Mouse (Mus musculus) myocyte (in vitro differentiated cells): ENCODE measurements at regions not wholly inside any gene's neighbourhood (a gene's known extent, or its start where the extent isn't known, plus 50 kb on each side); places are given as distances from the start of the nearest gene placed in this dataset.

ENCODE experiments used
- CEBPB ChIP-seq: IDR thresholded peaks from 2 replicates; pipeline ENCODE4 v1.6.1; 2011; ENCODE audit warnings: mild to moderate bottlenecking, moderate library complexity; ENCODE audit not compliant: poor library complexity, insufficient read depth, severe bottlenecking
- E2F4 ChIP-seq: IDR thresholded peaks from one replicate; pipeline ENCODE4 v1.6.1; 2011; ENCODE audit warnings: mild to moderate bottlenecking, control low read depth, moderate library complexity; ENCODE audit not compliant: insufficient read depth
- MAX ChIP-seq: IDR thresholded peaks from one replicate; pipeline ENCODE4 v1.6.1; 2011; ENCODE audit warnings: low read depth, mild to moderate bottlenecking, control low read depth
- MYOD1 ChIP-seq, 3 experiments: IDR thresholded peaks; one replicate each; pipeline ENCODE4 v1.6.1; 2011; ENCODE audit warnings: control low read depth in 2 of 3, low read depth in 2 of 3, mild to moderate bottlenecking in 2 of 3, moderate library complexity in 1 of 3; ENCODE audit not compliant: insufficient read length in 2 of 3, control insufficient read depth in 1 of 3
- MYOG ChIP-seq, 3 experiments: IDR thresholded peaks; one replicate each; pipeline ENCODE4 v1.6.1; 2011; ENCODE audit warnings: control low read depth in 2 of 3, low read depth in 2 of 3, mild to moderate bottlenecking in 2 of 3; ENCODE audit not compliant: insufficient read length in 2 of 3, control insufficient read depth in 1 of 3, insufficient read depth in 1 of 3
- POLR2A ChIP-seq: IDR thresholded peaks from one replicate; pipeline ENCODE4 v1.6.1; 2011; ENCODE audit warnings: low read depth, mild to moderate bottlenecking, control low read depth, moderate library complexity; ENCODE audit not compliant: insufficient read length
- POLR2AphosphoS2 ChIP-seq: IDR thresholded peaks from one replicate; pipeline ENCODE4 v1.6.1; 2011; ENCODE audit warnings: low read depth, control low read depth; ENCODE audit not compliant: insufficient read length
- REST ChIP-seq: IDR thresholded peaks from one replicate; pipeline ENCODE4 v1.6.1; 2011; ENCODE audit warnings: mild to moderate bottlenecking, control low read depth, moderate library complexity; ENCODE audit not compliant: insufficient read depth, insufficient read length
- SRF ChIP-seq: IDR thresholded peaks from one replicate; pipeline ENCODE4 v1.6.1; 2011; ENCODE audit warnings: low read depth; ENCODE audit not compliant: control insufficient read depth, insufficient read length
- TCF12 ChIP-seq: IDR thresholded peaks from one replicate; pipeline ENCODE4 v1.6.1; 2011; ENCODE audit warnings: mild to moderate bottlenecking, control low read depth; ENCODE audit not compliant: poor library complexity, insufficient read depth, severe bottlenecking
- TCF3 ChIP-seq: IDR thresholded peaks from one replicate; pipeline ENCODE4 v1.6.1; 2011; ENCODE audit warnings: low read depth, control low read depth; ENCODE audit not compliant: insufficient read length

DNA sequence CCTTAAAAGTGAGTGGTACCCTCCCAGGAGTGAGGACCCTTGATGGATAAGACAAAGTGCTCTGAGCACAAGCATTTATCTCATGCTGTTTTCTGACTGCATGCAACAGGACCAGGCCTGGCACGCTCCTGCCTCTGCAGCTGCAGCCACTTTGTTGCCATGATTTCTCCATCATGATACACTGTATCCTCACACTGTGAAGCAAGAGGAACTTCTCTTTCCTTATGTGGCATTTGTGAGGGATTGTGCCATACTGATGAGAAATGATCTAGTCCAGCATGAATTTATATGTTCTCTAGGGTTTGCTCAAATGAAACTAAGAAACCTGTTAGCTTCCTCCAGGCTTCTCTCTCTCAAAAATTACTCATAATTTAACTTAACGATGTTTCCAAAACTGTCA is 380.2 kb upstream of the Trib2 start:
- no peak for TF ChIP-seq TCF12
- no peak for TF ChIP-seq POLR2A
- no peak for TF ChIP-seq CEBPB
- TF ChIP-seq E2F4, result no peak
- no peak for TF ChIP-seq POLR2AphosphoS2
- no peak for TF ChIP-seq SRF
- no peak for TF ChIP-seq MYOG (IDR thresholded peaks at IDR 0.05; ENCODE audit: control insufficient read depth in 1 of 3, insufficient read depth in 1 of 3, insufficient read length in 2 of 3, low read depth in 2 of 3)
- no peak for TF ChIP-seq MYOD1 (IDR thresholded peaks at IDR 0.05; ENCODE audit: control insufficient read depth in 1 of 3, insufficient read length in 2 of 3, low read depth in 2 of 3)
- TF ChIP-seq MAX, result no peak
- no peak for TF ChIP-seq TCF3
- no peak for TF ChIP-seq REST
